Mouse (Mus musculus) CH12.LX (cell line): ENCODE results near the gene Slc16a7.

ENCODE experiments used
- CTCF ChIP-seq, 2 experiments: IDR thresholded peaks in 1 of 2; conservative IDR thresholded peaks in 1 of 2; 2 replicates each; pipeline ENCODE4 v1.5.1; 2011 to 2012; ENCODE audit warnings: low read depth in 2 of 2, low read length in 2 of 2, improper control_type of control experiment in 1 of 2, inconsistent platforms in 1 of 2, mild to moderate bottlenecking in 1 of 2, moderate library complexity in 1 of 2
- E2F4 ChIP-seq: IDR thresholded peaks from 2 replicates; pipeline ENCODE4 v1.6.1; 2011; ENCODE audit warnings: low read depth, low read length, improper control_type of control experiment; ENCODE audit not compliant: insufficient replicate concordance
- ELF1 ChIP-seq: IDR thresholded peaks from 2 replicates; pipeline ENCODE4 v1.6.1; 2014; ENCODE audit warnings: low read depth, mild to moderate bottlenecking, inconsistent platforms, low read length, improper control_type of control experiment
- EP300 ChIP-seq: IDR thresholded peaks from 2 replicates; pipeline ENCODE4 v1.6.1; 2011; ENCODE audit warnings: low read length, improper control_type of control experiment
- JUND ChIP-seq: conservative IDR thresholded peaks from 2 replicates; pipeline ENCODE4 v1.6.1; 2011; ENCODE audit warnings: low read depth, low read length, improper control_type of control experiment
- MAX ChIP-seq: IDR thresholded peaks from 2 replicates; pipeline ENCODE4 v1.6.1; 2011; ENCODE audit warnings: low read length, improper control_type of control experiment
- MEF2A ChIP-seq: IDR thresholded peaks from 2 replicates; pipeline ENCODE4 v1.6.1; 2014; ENCODE audit warnings: low read depth, mild to moderate bottlenecking, inconsistent platforms, low read length, improper control_type of control experiment, borderline replicate concordance
- MXI1 ChIP-seq: IDR thresholded peaks from 2 replicates; pipeline ENCODE4 v1.6.1; 2011; ENCODE audit warnings: mild to moderate bottlenecking, low read depth, low read length, improper control_type of control experiment
- POLR2A ChIP-seq: IDR thresholded peaks from 2 replicates; pipeline ENCODE4 v1.6.1; 2011; ENCODE audit warnings: low read depth, mild to moderate bottlenecking, improper control_type of control experiment, low read length
- POLR2AphosphoS2 ChIP-seq: IDR thresholded peaks from 2 replicates; pipeline ENCODE4 v1.6.1; 2011; ENCODE audit warnings: low read depth, low read length, improper control_type of control experiment
- RCOR1 ChIP-seq: conservative IDR thresholded peaks from 2 replicates; pipeline ENCODE4 v1.6.1; 2012; ENCODE audit warnings: low read depth, mild to moderate bottlenecking, inconsistent platforms, low read length, improper control_type of control experiment
- ZNF384 ChIP-seq: IDR thresholded peaks from 2 replicates; pipeline ENCODE4 v1.6.1; 2012; ENCODE audit warnings: low read depth, low read length, improper control_type of control experiment, inconsistent platforms

DNA sequence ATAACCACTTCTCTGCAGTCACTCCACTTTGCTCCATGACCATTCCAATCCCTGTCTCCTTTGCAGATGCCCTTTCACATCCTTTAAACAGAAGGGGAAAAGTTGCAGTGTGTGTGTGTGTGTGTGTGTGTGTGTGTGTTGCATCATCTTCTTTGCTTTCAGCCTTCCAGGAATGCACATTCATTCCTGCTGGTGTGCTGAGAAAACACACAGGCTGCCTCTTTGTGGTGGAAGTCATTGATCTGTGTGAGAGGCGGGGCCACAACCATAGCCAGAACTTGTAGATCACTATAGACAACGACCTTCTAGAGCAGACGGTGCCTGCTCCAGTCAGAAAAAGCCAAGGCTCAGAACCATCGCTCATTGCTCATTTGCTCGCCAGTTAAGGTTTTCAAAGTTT, 103.9 kb downstream of the Slc16a7 start:
- no peak for TF ChIP-seq CTCF (conservative IDR thresholded peaks at IDR 0.05 in 1 of 2, IDR thresholded peaks at IDR 0.05 in 1 of 2; ENCODE audit: low read depth in 2 of 2, low read length in 2 of 2)
- TF ChIP-seq ZNF384 = no peak
- TF ChIP-seq MXI1 = no peak
- no peak for TF ChIP-seq POLR2AphosphoS2
- TF ChIP-seq POLR2A = no peak
- TF ChIP-seq RCOR1 = no peak
- TF ChIP-seq E2F4 = no peak
- no peak for TF ChIP-seq MAX
- no peak for TF ChIP-seq ELF1
- TF ChIP-seq MEF2A = no peak
- TF ChIP-seq EP300 = no peak
- TF ChIP-seq JUND = no peak
